Mouse (Mus musculus): ENCODE data around the gene Dnm3. TPM values are rescaled to one million over a fixed set of nuclear protein-coding genes. Genes with fewer than 3 reads are reported as not detected.

The Dnm3 gene
- polyA plus RNA-seq, 1 experiment from 2014 or later, result 30.4 TPM

GRCm38 (mm10) chr1:161970874-161971273 lies 507.0 kb downstream of the Dnm3 start:
- H3K9me3 ChIP-seq, result no peaks in the 10 kb centered on the region
- ATAC-seq (replicated peaks), result no peak
- no peak overlapping the region for H3K9ac ChIP-seq (replicated peaks)
- WGBS, result 93% methylated on average over 9 of the region's 9 CpGs
- no peak overlapping the region for H3K4me2 ChIP-seq (replicated peaks)
- H3K4me3 ChIP-seq, result no peak overlapping the region
- peaks cover 16% of the 10 kb centered on the region for H3K4me1 ChIP-seq
- H3K36me3 ChIP-seq, result no peaks in the 10 kb centered on the region
- no peaks in the 10 kb centered on the region for H3K27me3 ChIP-seq
- H3K27ac ChIP-seq (replicated peaks), result no peak overlapping the region

GRCm38 (mm10) chr1:161968589-161969407 lies 509.0 kb downstream of the Dnm3 start, which contains the start of gene Pigc:
TSS of gene Pigc (plus strand) at chr1:161969186.
- peak; percentile 99 for ATAC-seq (replicated peaks)
- Histone ChIP-seq H3K4me1 (peaks cover 16% of the 10 kb centered on the region), H3K27me3 (no peaks in the 10 kb centered on the region), H3K4me2 (replicated peaks) (peak within 1 kb of the TSS; percentile 55), H3K36me3 (no peaks in the 10 kb centered on the region), H3K9me3 (no peaks in the 10 kb centered on the region), H3K27ac (replicated peaks) (peak within 1 kb of the TSS; percentile 74), H3K9ac (replicated peaks) (peak within 1 kb of the TSS; percentile 70), H3K4me3 (peak within 1 kb of the TSS; percentile 59)
- WGBS, result 3% methylated on average over 38 of the region's 38 CpGs

GRCm38 (mm10) chr1:161967936-161968335 lies 509.9 kb downstream of the Dnm3 start:
- peaks cover 16% of the 10 kb centered on the region for H3K4me1 ChIP-seq
- no peak overlapping the region for H3K4me2 ChIP-seq (replicated peaks)
- no peak overlapping the region for H3K9ac ChIP-seq (replicated peaks)
- H3K36me3 ChIP-seq, result no peaks in the 10 kb centered on the region
- no peaks in the 10 kb centered on the region for H3K27me3 ChIP-seq
- H3K4me3 ChIP-seq, result no peak overlapping the region
- no peaks in the 10 kb centered on the region for H3K9me3 ChIP-seq
- H3K27ac ChIP-seq (replicated peaks), result no peak overlapping the region
- 86% methylated on average over 2 of the region's 2 CpGs for WGBS
- no peak for ATAC-seq (replicated peaks)

GRCm38 (mm10) chr1:161962465-161963377 lies 515.1 kb downstream of the Dnm3 start:
- no peak overlapping the region for H3K4me3 ChIP-seq
- no peaks in the 10 kb centered on the region for H3K4me1 ChIP-seq
- ATAC-seq (replicated peaks), result peak; percentile 67
- H3K9me3 ChIP-seq, result no peaks in the 10 kb centered on the region
- no peaks in the 10 kb centered on the region for H3K36me3 ChIP-seq
- 50% methylated on average over 3 of the region's 3 CpGs for WGBS
- no peak overlapping the region for H3K9ac ChIP-seq (replicated peaks)
- no peak overlapping the region for H3K4me2 ChIP-seq (replicated peaks)
- H3K27ac ChIP-seq (replicated peaks), result no peak overlapping the region
- no peaks in the 10 kb centered on the region for H3K27me3 ChIP-seq

GRCm38 (mm10) chr1:161957964-161958950 lies 519.6 kb downstream of the Dnm3 start:
- Histone ChIP-seq H3K27ac (replicated peaks) (no peak overlapping the region), H3K4me2 (replicated peaks) (no peak overlapping the region), H3K4me3 (no peak overlapping the region), H3K9me3 (no peaks in the 10 kb centered on the region), H3K27me3 (no peaks in the 10 kb centered on the region), H3K36me3 (no peaks in the 10 kb centered on the region), H3K4me1 (no peaks in the 10 kb centered on the region), H3K9ac (replicated peaks) (no peak overlapping the region)
- no peak for ATAC-seq (replicated peaks)
- WGBS, result 86% methylated on average over 19 of the region's 19 CpGs

- Histone ChIP-seq H3K4me3 (no peak overlapping the region), H3K27ac (replicated peaks) (no peak overlapping the region), H3K4me2 (replicated peaks) (no peak overlapping the region), H3K9ac (replicated peaks) (no peak overlapping the region), H3K36me3 (no peaks in the 10 kb centered on the region), H3K9me3 (no peaks in the 10 kb centered on the region), H3K27me3 (no peaks in the 10 kb centered on the region), H3K4me1 (no peaks in the 10 kb centered on the region)
- 70% methylated on average over 5 of the region's 5 CpGs for WGBS
- no peak for ATAC-seq (replicated peaks)
Observed at GRCm38 (mm10) chr1:161955846-161956245, 522.0 kb downstream of the Dnm3 start.

- Histone ChIP-seq H3K36me3 (no peaks in the 10 kb centered on the region), H3K4me3 (no peak overlapping the region), H3K4me1 (no peaks in the 10 kb centered on the region), H3K9me3 (no peaks in the 10 kb centered on the region), H3K27ac (replicated peaks) (no peak overlapping the region), H3K9ac (replicated peaks) (no peak overlapping the region), H3K27me3 (no peaks in the 10 kb centered on the region), H3K4me2 (replicated peaks) (no peak overlapping the region)
- ATAC-seq (replicated peaks), result no peak
- WGBS, result 53% methylated on average over 1 of the region's 1 CpGs
Observed at GRCm38 (mm10) chr1:161952599-161952998, 525.2 kb downstream of the Dnm3 start.

GRCm38 (mm10) chr1:161951009-161951779 lies 526.6 kb downstream of the Dnm3 start:
- Histone ChIP-seq H3K9me3 (no peaks in the 10 kb centered on the region), H3K36me3 (no peaks in the 10 kb centered on the region), H3K27ac (replicated peaks) (no peak overlapping the region), H3K4me3 (no peak overlapping the region), H3K27me3 (no peaks in the 10 kb centered on the region), H3K4me1 (no peaks in the 10 kb centered on the region), H3K4me2 (replicated peaks) (no peak overlapping the region), H3K9ac (replicated peaks) (no peak overlapping the region)
- WGBS, result 75% methylated on average over 5 of the region's 5 CpGs
- no peak for ATAC-seq (replicated peaks)

GRCm38 (mm10) chr1:161942082-161942481 lies 535.8 kb downstream of the Dnm3 start:
- WGBS, result 80% methylated on average over 2 of the region's 2 CpGs
- no peak for ATAC-seq (replicated peaks)
- H3K9me3 ChIP-seq, result no peaks in the 10 kb centered on the region
- no peaks in the 10 kb centered on the region for H3K4me1 ChIP-seq
- H3K36me3 ChIP-seq, result no peaks in the 10 kb centered on the region
- no peak overlapping the region for H3K9ac ChIP-seq (replicated peaks)
- H3K27me3 ChIP-seq, result no peaks in the 10 kb centered on the region
- H3K27ac ChIP-seq (replicated peaks), result no peak overlapping the region
- no peak overlapping the region for H3K4me3 ChIP-seq
- H3K4me2 ChIP-seq (replicated peaks), result no peak overlapping the region
